In the genomic region with DNA sequence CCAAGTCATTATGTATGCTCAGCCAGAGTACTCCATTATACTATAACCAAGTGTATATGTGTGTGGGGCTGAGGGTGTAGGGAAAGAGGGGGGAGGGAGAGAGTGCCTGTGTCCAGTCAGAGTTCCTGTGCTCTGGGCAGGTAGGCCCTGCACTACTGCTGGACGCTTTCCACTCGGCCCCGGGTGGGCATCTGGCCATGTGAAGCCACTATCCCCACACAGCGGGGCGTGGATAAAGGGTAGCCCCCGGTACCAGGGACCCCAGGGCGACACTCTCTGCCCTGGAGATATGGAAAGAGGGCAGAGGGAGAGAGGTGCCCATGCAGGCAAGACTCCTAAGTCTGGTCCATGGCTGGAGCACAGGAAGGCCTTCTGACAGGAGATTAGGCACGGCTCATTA, we compare ENCODE assay signal across 23 mouse cellular contexts. TPM values are rescaled to one million over a fixed set of nuclear protein-coding genes. Genes with fewer than 3 reads are reported as not detected.
"Had no signal": no experiment of that assay in that cellular context is flagged by ENCODE, and none has a peak within 500 bp of the region (broad histone marks: within the 10 kb centered on the region; RNA-seq: fewer than 3 reads in every experiment).

No protein-coding gene starts in this region.

- H3K9me3 ChIP-seq: midbrain, embryonic 12.5 days; neural tube, embryonic 12.5 days; stomach, embryonic 15.5 days had no signal

- H3K4me2 ChIP-seq: lung, embryonic 14.5 days; midbrain, embryonic 12.5 days; neural tube, embryonic 12.5 days; stomach, embryonic 15.5 days had no signal

- H3K4me1 ChIP-seq: midbrain, embryonic 12.5 days; neural tube, embryonic 12.5 days; stomach, embryonic 15.5 days had no signal

- H3K27ac ChIP-seq: midbrain, embryonic 12.5 days; neural tube, embryonic 12.5 days; stomach, embryonic 15.5 days; stomach, postnatal 0 days had no signal

- DNase-seq: lung, adult 18-20 months; lung, embryonic 14.5 days; lung, postnatal 10 days; lung, postnatal 4 days; midbrain, embryonic 14.5 days; right cerebral cortex, postnatal 14 days; thymus, adult 2 months; thymus, postnatal 25 days; thymus, postnatal 4 days had no signal

- H3K36me3 ChIP-seq: midbrain, embryonic 12.5 days; neural tube, embryonic 12.5 days; stomach, embryonic 15.5 days had no signal

- H3K9ac ChIP-seq: lung, embryonic 14.5 days; midbrain, embryonic 12.5 days; neural tube, embryonic 12.5 days; stomach, embryonic 15.5 days had no signal

- H3K4me3 ChIP-seq: midbrain, embryonic 12.5 days; neural tube, embryonic 12.5 days; stomach, embryonic 15.5 days had no signal

- ATAC-seq: midbrain, embryonic 16.5 days had no signal

- H3K27me3 ChIP-seq: midbrain, embryonic 12.5 days; neural tube, embryonic 12.5 days; stomach, embryonic 15.5 days had no signal

RNA-seq across cellular contexts. Expression of gene Cyp2d9, which starts 12.0 kb away (rescaled TPM):
- total RNA-seq: megakaryocyte, adult 5-6 weeks; monocyte, adult 5-6 weeks; neutrophil, adult 5-6 weeks had no signal
- polyA plus RNA-seq: lung, embryonic 14.5 days; lung, embryonic 16.5 days; midbrain, embryonic 12.5 days; midbrain, embryonic 14.5 days; midbrain, embryonic 16.5 days; neural tube, embryonic 12.5 days; neural tube, embryonic 14.5 days; spleen, adult 2 months; testis, adult 2 months; urinary bladder, adult 2 months had no signal

RNA-seq across cellular contexts. Expression of gene Cyp2d10, which starts 38.2 kb away (rescaled TPM):
- total RNA-seq: megakaryocyte, adult 5-6 weeks; monocyte, adult 5-6 weeks; neutrophil, adult 5-6 weeks had no signal
- polyA plus RNA-seq: lung, embryonic 14.5 days; midbrain, embryonic 12.5 days; midbrain, embryonic 14.5 days; midbrain, embryonic 16.5 days; neural tube, embryonic 12.5 days; neural tube, embryonic 14.5 days; testis, adult 2 months; urinary bladder, adult 2 months had no signal

RNA-seq across cellular contexts. Expression of gene Cyp2d11, which starts 51.4 kb away (rescaled TPM):
- total RNA-seq: megakaryocyte, adult 5-6 weeks; monocyte, adult 5-6 weeks; neutrophil, adult 5-6 weeks had no signal
- polyA plus RNA-seq: liver, embryonic 16.5 days; lung, embryonic 14.5 days; lung, embryonic 16.5 days; midbrain, embryonic 12.5 days; midbrain, embryonic 14.5 days; midbrain, embryonic 16.5 days; neural tube, embryonic 12.5 days; neural tube, embryonic 14.5 days; spleen, adult 2 months; stomach, embryonic 15.5 days; stomach, postnatal 0 days; testis, adult 2 months; thymus, adult 2 months; urinary bladder, adult 2 months had no signal
